Mouse (Mus musculus) spleen, adult 2 months (tissue): Measurements from ENCODE around the gene Schip1. TPM values are rescaled to one million over a fixed set of nuclear protein-coding genes. Genes with fewer than 3 reads are reported as not detected.

Source experiments
- DNase-seq, 2 experiments: peaks; one replicate each; pipeline versions ENCODE4 v3.0.0 to v3.0.0-alpha.2; 2012 to 2021; ENCODE audit warnings: low spot score in 2 of 2, low read depth in 1 of 2
- H3K27ac ChIP-seq: fragments of 200-500 bp; 2 replicates; pipeline ENCODE4 v1.5.1; 2012; ENCODE audit warnings: low read length, inconsistent platforms; ENCODE audit not compliant: insufficient read depth
- H3K27me3 ChIP-seq: fragments of 200-500 bp; 2 replicates; pipeline ENCODE4 v1.6.1; 2012; ENCODE audit warnings: mild to moderate bottlenecking, moderate library complexity, low read length, inconsistent platforms; ENCODE audit not compliant: control insufficient read depth, insufficient read depth
- H3K36me3 ChIP-seq: fragments of 200-500 bp; 2 replicates; pipeline ENCODE4 v1.6.1; 2012; ENCODE audit warnings: mild to moderate bottlenecking, low read length, inconsistent platforms; ENCODE audit not compliant: control insufficient read depth, insufficient read depth
- H3K4me1 ChIP-seq: fragments of 200-500 bp; 2 replicates; pipeline ENCODE4 v1.6.1; 2011; ENCODE audit warnings: inconsistent platforms; ENCODE audit not compliant: control insufficient read depth, insufficient read depth, insufficient read length
- H3K4me3 ChIP-seq: fragments of 200-500 bp; 2 replicates; pipeline ENCODE4 v1.5.1; 2011; ENCODE audit warnings: mild to moderate bottlenecking, inconsistent platforms; ENCODE audit not compliant: insufficient read depth, insufficient read length; ENCODE audit errors: extremely low read depth
- CTCF ChIP-seq: fragments of 200-500 bp; IDR thresholded peaks from 2 replicates; pipeline ENCODE4 v1.5.1; 2011; ENCODE audit warnings: mild to moderate bottlenecking, inconsistent platforms; ENCODE audit not compliant: insufficient read depth, insufficient read length, insufficient replicate concordance; ENCODE audit errors: extremely low read depth
- POLR2A ChIP-seq: fragments of 200-500 bp; IDR thresholded peaks from 2 replicates; pipeline ENCODE4 v1.6.1; 2011; ENCODE audit warnings: low read depth, low read length, inconsistent platforms
- WGBS: fragments of 180-500 bp; shearing (Covaris S2); methylation state at CpG from one replicate; pipeline ENCODE4 v1.1.7; 2018; 5-methylcytosine and 5-hydroxymethylcytosine counted together
- polyA plus RNA-seq: library from polyadenylated mRNA; depleted of rRNA; stranded (reverse); fragments of >200 nt; gene quantifications from 2 replicates; pipeline ENCODE4 v1.2.3, GENCODE M21; 2012

The Schip1 gene
- polyA plus RNA-seq, 1 experiment: 3.7 TPM

- Histone ChIP-seq H3K27me3 (no peaks in the 10 kb centered on the region), H3K36me3 (no peaks in the 10 kb centered on the region), H3K27ac (no peak overlapping the region), H3K4me1 (no peaks in the 10 kb centered on the region), H3K4me3 (no peak overlapping the region)
- DNase-seq: no peak
- 89% methylated on average over 5 of the region's 5 CpGs for WGBS
- TF ChIP-seq CTCF: no peak
- no peak for TF ChIP-seq POLR2A
Observed at GRCm38 (mm10) chr3:68138833-68139627, 74.4 kb downstream of the Schip1 start.

- WGBS: 85% methylated on average over 8 of the region's 8 CpGs
- no peak overlapping the region for H3K27ac ChIP-seq
- TF ChIP-seq CTCF (no peak), POLR2A (no peak)
Observed at GRCm38 (mm10) chr3:68150688-68151087, 86.1 kb downstream of the Schip1 start.

GRCm38 (mm10) chr3:68160175-68160574, 95.6 kb downstream of the Schip1 start:
- TF ChIP-seq POLR2A (no peak), CTCF (no peak)
- Histone ChIP-seq H3K4me3 (no peak overlapping the region), H3K27ac (no peak overlapping the region), H3K27me3 (no peaks in the 10 kb centered on the region), H3K4me1 (no peaks in the 10 kb centered on the region), H3K36me3 (no peaks in the 10 kb centered on the region)
- 63% methylated on average over 1 of the region's 1 CpGs for whole genome bisulfite sequencing
- no peak for DNase-seq

More at GRCm38 (mm10) chr3:68150688-68151087, 86.1 kb downstream of the Schip1 start:
- no peaks in the 10 kb centered on the region for H3K36me3 ChIP-seq
- DNase-seq: no peak
- no peaks in the 10 kb centered on the region for H3K27me3 ChIP-seq
- no peaks in the 10 kb centered on the region for H3K4me1 ChIP-seq
- no peak overlapping the region for H3K4me3 ChIP-seq

- no peak for TF ChIP-seq POLR2A
- TF ChIP-seq CTCF: no peak
- H3K4me1 ChIP-seq: no peaks in the 10 kb centered on the region
- no peaks in the 10 kb centered on the region for H3K36me3 ChIP-seq
- H3K4me3 ChIP-seq: no peak overlapping the region
- DNase-seq: no peak
- 24% methylated on average over 3 of the region's 3 CpGs for WGBS
- no peaks in the 10 kb centered on the region for H3K27me3 ChIP-seq
- no peak overlapping the region for H3K27ac ChIP-seq
Observed at GRCm38 (mm10) chr3:68160760-68161159, 96.2 kb downstream of the Schip1 start.

GRCm38 (mm10) chr3:68178248-68178647, 113.6 kb downstream of the Schip1 start:
- H3K27ac ChIP-seq: no peak overlapping the region
- WGBS: 63% methylated on average over 1 of the region's 1 CpGs
- TF ChIP-seq CTCF: no peak
- TF ChIP-seq POLR2A: no peak
- DNase-seq: no peak
- no peaks in the 10 kb centered on the region for H3K4me1 ChIP-seq
- no peaks in the 10 kb centered on the region for H3K36me3 ChIP-seq
- H3K27me3 ChIP-seq: no peaks in the 10 kb centered on the region
- H3K4me3 ChIP-seq: no peak overlapping the region

- Histone ChIP-seq H3K4me3 (no peak overlapping the region), H3K4me1 (no peaks in the 10 kb centered on the region), H3K27me3 (no peaks in the 10 kb centered on the region), H3K27ac (no peak overlapping the region), H3K36me3 (no peaks in the 10 kb centered on the region)
- DNase-seq: no peak
- no peak for TF ChIP-seq POLR2A
- TF ChIP-seq CTCF: no peak
- 75% methylated on average over 8 of the region's 8 CpGs for WGBS
Observed at GRCm38 (mm10) chr3:68187471-68187870, 122.9 kb downstream of the Schip1 start.

- 61% methylated on average over 2 of the region's 2 CpGs for WGBS
- H3K27me3 ChIP-seq: no peaks in the 10 kb centered on the region
- H3K4me3 ChIP-seq: no peak overlapping the region
- H3K27ac ChIP-seq: no peak overlapping the region
- TF ChIP-seq POLR2A: no peak
- no peaks in the 10 kb centered on the region for H3K4me1 ChIP-seq
- DNase-seq: no peak
- H3K36me3 ChIP-seq: no peaks in the 10 kb centered on the region
Observed at GRCm38 (mm10) chr3:68189100-68189499, 124.5 kb downstream of the Schip1 start.
